Mouse (Mus musculus) cerebellum, postnatal 14 days (tissue): ENCODE measurements at regions not wholly inside any gene's neighbourhood (a gene's known extent, or its start where the extent isn't known, plus 50 kb on each side); places are given as distances from the start of the nearest gene placed in this dataset.

ENCODE experiments used
- DNase-seq, 2 experiments: peaks; one replicate each; pipeline ENCODE4 v3.0.0; 2021; ENCODE audit warnings: mixed read lengths in 2 of 2

- DNase-seq: no peak
Measured at GRCm38 (mm10) chr4:122025866-122026265, 404.0 kb upstream of the Gm12887 start.

- no peak for DNase-seq
Measured at GRCm38 (mm10) chr4:122022854-122023253, 401.0 kb upstream of the Gm12887 start.

- DNase-seq: peak; percentile 1
Measured at GRCm38 (mm10) chr4:122008938-122009459, 387.1 kb upstream of the Gm12887 start.

GRCm38 (mm10) chr4:122008168-122008839, 386.4 kb upstream of the Gm12887 start:
- no peak for DNase-seq

- no peak for DNase-seq
Measured at GRCm38 (mm10) chr4:121986741-121987140, 364.8 kb upstream of the Gm12887 start.

GRCm38 (mm10) chr4:121985371-121985770, 363.5 kb upstream of the Gm12887 start:
- DNase-seq: no peak

- no peak for DNase-seq
Measured at GRCm38 (mm10) chr4:121975831-121976230, 353.9 kb upstream of the Gm12887 start.
